In genomic region chr1:117519498-117520032, GRCm38 (mm10) we compare ENCODE assay signal across 9 mouse cellular contexts.
DNase-seq lines count a peak whose midpoint lies in the region; ATAC-seq and TF ChIP-seq lines count a peak whose summit lies in the region.
"Had no signal": no experiment of that assay in that cellular context is flagged by ENCODE, and none has a peak within 500 bp of the region (broad histone marks: within the 10 kb centered on the region; RNA-seq: fewer than 3 reads in every experiment).

No protein-coding gene starts in this region.

- no peak overlapping the region for H3K27ac ChIP-seq in lung, postnatal 0 days (ENCODE audit: low read length)
- H3K27ac ChIP-seq: embryonic facial prominence, embryonic 12.5 days had no signal

- H3K4me3 ChIP-seq in lung, postnatal 0 days (ENCODE audit: low read depth, low read length), result no peak overlapping the region
- H3K4me3 ChIP-seq: embryonic facial prominence, embryonic 12.5 days had no signal

- no peaks in the 10 kb centered on the region for H3K27me3 ChIP-seq in lung, postnatal 0 days (replicated peaks; ENCODE audit: insufficient read depth, low read length)
- H3K27me3 ChIP-seq: embryonic facial prominence, embryonic 12.5 days had no signal

- H3K4me1 ChIP-seq in lung, postnatal 0 days (ENCODE audit: insufficient read depth, low read depth, low read length), result no peaks in the 10 kb centered on the region
- H3K4me1 ChIP-seq: embryonic facial prominence, embryonic 12.5 days had no signal

- H3K9ac ChIP-seq in lung, postnatal 0 days (replicated peaks; ENCODE audit: low read depth), result no peak overlapping the region
- H3K9ac ChIP-seq: embryonic facial prominence, embryonic 12.5 days had no signal

- peak; percentile 4 for DNase-seq in adrenal gland, postnatal 14 days
- DNase-seq in adrenal gland, adult 8-10 months, result no peak
- DNase-seq in lung, postnatal 0 days (ENCODE audit: low spot score), result no peak
- no peak for DNase-seq in lung, postnatal 36 days
- peak; percentile 1 to 4 for DNase-seq in kidney, postnatal 36 days
- DNase-seq in right cerebral cortex, postnatal 10 days (ENCODE audit: low spot score in 2 of 2), result peak; percentile 19 to 23
- DNase-seq in gastrocnemius, postnatal 36 days, result no peak
- no peak for DNase-seq in adrenal gland, postnatal 10 days

- TF ChIP-seq EP300 in lung, postnatal 0 days (IDR thresholded peaks at IDR 0.05), result no peak

- peak; percentile 29 for TF ChIP-seq CTCF in lung, postnatal 0 days (IDR thresholded peaks at IDR 0.05)

- ATAC-seq in lung, postnatal 0 days, result no peak

- intact Hi-C loops in gastrocnemius, postnatal 36 days (cut with DNase I), result no loop called here

- no peak overlapping the region for H3K4me2 ChIP-seq in lung, postnatal 0 days (replicated peaks; ENCODE audit: low read depth, low read length)
- H3K4me2 ChIP-seq: embryonic facial prominence, embryonic 12.5 days had no signal

- H3K36me3 ChIP-seq in lung, postnatal 0 days (ENCODE audit: insufficient read depth, low read length), result no peaks in the 10 kb centered on the region
- H3K36me3 ChIP-seq: embryonic facial prominence, embryonic 12.5 days had no signal

- H3K9me3 ChIP-seq in lung, postnatal 0 days (ENCODE audit: low read length), result no peaks in the 10 kb centered on the region
- H3K9me3 ChIP-seq: embryonic facial prominence, embryonic 12.5 days had no signal

- WGBS in lung, postnatal 0 days, result 17% methylated on average over 5 of the region's 5 CpGs

Comparison
In these comparisons a context has a peak if more than half of its experiments do, and no peak if none do; other contexts are left out.
1. DNase-seq: peak in adrenal gland, postnatal 14 days (single experiment), kidney, postnatal 36 days (2 of 2) and right cerebral cortex, postnatal 10 days (2 of 2); none in adrenal gland, adult 8-10 months (single experiment), lung, postnatal 0 days (single experiment), lung, postnatal 36 days (single experiment), gastrocnemius, postnatal 36 days (0 of 2) and adrenal gland, postnatal 10 days (single experiment).